Mouse (Mus musculus) bone marrow, adult 2 months (tissue): ENCODE measurements around the gene Gm9833. TPM values are rescaled to one million over a fixed set of nuclear protein-coding genes. Genes with fewer than 3 reads are reported as not detected.

ENCODE experiments used
- H3K27ac ChIP-seq: fragments of 200-500 bp; 2 replicates; pipeline ENCODE4 v1.5.1; 2012; ENCODE audit warnings: low read depth, mild to moderate bottlenecking, control low read depth, inconsistent platforms, low read length; ENCODE audit not compliant: control insufficient read depth, poor library complexity, insufficient read depth
- H3K4me1 ChIP-seq: fragments of 200-500 bp; 2 replicates; pipeline ENCODE4 v1.6.1; 2011; ENCODE audit warnings: low read length; ENCODE audit not compliant: control insufficient read depth, insufficient read depth
- H3K4me3 ChIP-seq: fragments of 200-500 bp; replicated peaks from 2 replicates; pipeline ENCODE3; 2011; ENCODE audit warnings: mild to moderate bottlenecking, low read depth, low read length, control low read depth; ENCODE audit not compliant: control insufficient read depth
- CTCF ChIP-seq: fragments of 200-500 bp; IDR thresholded peaks from 2 replicates; pipeline ENCODE4 v1.5.1; 2011; ENCODE audit warnings: low read length, control low read depth; ENCODE audit not compliant: control insufficient read depth, insufficient read depth
- POLR2A ChIP-seq: fragments of 200-500 bp; IDR thresholded peaks from 2 replicates; pipeline ENCODE4 v1.6.1; 2011; ENCODE audit warnings: low read depth, mild to moderate bottlenecking, control low read depth, low read length, borderline replicate concordance; ENCODE audit not compliant: control insufficient read depth
- WGBS: fragments of 180-500 bp; shearing (Covaris S2); methylation state at CpG from one replicate; pipeline ENCODE4 v1.1.7; 2018; 5-methylcytosine and 5-hydroxymethylcytosine counted together
- polyA plus RNA-seq: library from polyadenylated mRNA; stranded (reverse); fragments of >200 nt; gene quantifications from 2 replicates; pipeline ENCODE4 v1.2.4, GENCODE M21; 2011; ENCODE audit warnings: low replicate concordance; ENCODE audit not compliant: missing spikeins, insufficient read depth, insufficient read length

Gene Gm9833
- polyA plus RNA-seq, 1 experiment: not detected

GRCm38 (mm10) chr3:10112660-10113059 lies 24.8 kb downstream of the Gm9833 start:
- no peak overlapping the region for H3K27ac ChIP-seq
- no peak for TF ChIP-seq POLR2A
- no peak for TF ChIP-seq CTCF
- H3K4me1 ChIP-seq: no peaks in the 10 kb centered on the region; the same call in 1 of the 2 replicates
- H3K4me3 ChIP-seq: no peak overlapping the region
- 84% methylated on average over 2 of the region's 2 CpGs for WGBS

DNA sequence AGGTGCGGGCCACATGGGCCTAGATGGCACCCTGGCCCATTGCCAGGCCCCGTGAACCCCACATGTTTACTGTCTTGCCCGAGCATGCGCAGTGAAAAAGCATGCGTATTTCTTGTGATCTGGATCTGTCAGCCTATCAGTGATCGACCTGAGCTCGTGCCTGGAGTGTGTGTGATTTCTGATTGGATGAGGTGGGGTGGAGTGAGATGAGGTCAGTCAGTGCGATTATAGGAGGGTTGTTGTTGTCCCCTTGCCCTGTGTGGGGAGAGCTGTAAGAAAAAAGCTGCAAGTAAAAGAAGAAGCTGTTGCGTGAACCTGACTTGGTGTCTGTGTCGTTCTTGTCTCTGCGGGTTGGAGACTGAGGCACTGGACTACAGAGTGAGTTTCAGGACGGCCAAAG lies 28.6 kb downstream of the Gm9833 start:
- no peak for TF ChIP-seq CTCF
- no peak for TF ChIP-seq POLR2A
- H3K4me1 ChIP-seq: no peaks in the 10 kb centered on the region; the same call in 1 of the 2 replicates
- WGBS: 89% methylated on average over 12 of the region's 12 CpGs
- H3K4me3 ChIP-seq: no peak overlapping the region
- H3K27ac ChIP-seq: no peak overlapping the region

- WGBS: 81% methylated on average over 9 of the region's 9 CpGs
- Histone ChIP-seq H3K27ac (no peak overlapping the region), H3K4me1 (no peaks in the 10 kb centered on the region), H3K4me3 (no peak overlapping the region)
- TF ChIP-seq POLR2A (no peak), CTCF (no peak)
Measured at GRCm38 (mm10) chr3:10121232-10121631, 33.3 kb downstream of the Gm9833 start.

DNA sequence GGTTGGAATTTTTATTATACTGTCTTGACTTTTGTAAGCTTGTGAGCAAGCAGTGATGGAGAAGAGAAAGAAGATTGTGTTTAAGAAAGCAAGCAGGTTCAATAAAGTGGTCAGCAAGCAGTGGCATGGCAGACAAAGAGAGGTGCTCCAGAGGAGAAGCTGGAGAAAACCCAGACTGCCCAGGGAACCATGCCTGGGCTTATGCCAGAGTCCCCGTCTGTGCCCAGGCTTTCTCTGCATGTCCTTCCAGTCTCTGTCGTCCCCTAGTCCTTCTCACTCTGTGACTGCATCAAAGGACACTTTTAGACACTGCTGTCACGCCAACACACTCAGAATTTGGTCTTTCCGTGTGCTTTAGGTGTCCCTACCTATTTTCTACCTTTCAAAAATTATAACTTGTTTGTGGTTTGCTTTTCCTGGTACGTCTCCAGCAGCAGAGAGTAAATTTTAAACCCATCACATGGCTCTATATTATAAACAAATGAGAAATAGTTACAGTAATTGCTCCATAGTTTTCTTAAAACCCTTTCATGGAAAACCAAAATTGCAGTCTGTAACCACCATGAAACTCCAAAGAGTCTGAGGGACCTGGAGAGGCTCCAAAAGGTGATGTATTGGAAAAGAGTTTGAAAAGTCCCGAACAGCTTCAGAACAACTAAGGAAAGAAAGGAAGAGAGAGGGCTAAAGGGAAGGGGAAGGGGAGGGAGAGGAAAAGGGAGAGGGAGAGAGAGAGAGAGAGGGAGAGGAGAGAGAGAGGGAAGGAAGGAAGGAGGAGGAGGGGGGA lies 34.2 kb downstream of the Gm9833 start:
- WGBS: 65% methylated on average over 6 of the region's 6 CpGs
- no peak overlapping the region for H3K27ac ChIP-seq
- no peaks in the 10 kb centered on the region for H3K4me1 ChIP-seq
- TF ChIP-seq CTCF: no peak
- no peak for TF ChIP-seq POLR2A
- H3K4me3 ChIP-seq: no peak overlapping the region

GRCm38 (mm10) chr3:10123615-10124014 lies 35.7 kb downstream of the Gm9833 start:
- 53% methylated on average over 1 of the region's 1 CpGs for WGBS
- no peak overlapping the region for H3K27ac ChIP-seq
- no peaks in the 10 kb centered on the region for H3K4me1 ChIP-seq
- TF ChIP-seq CTCF: no peak
- H3K4me3 ChIP-seq: no peak overlapping the region

- Histone ChIP-seq H3K4me3 (no peak overlapping the region), H3K27ac (no peak overlapping the region), H3K4me1 (no peaks in the 10 kb centered on the region)
- TF ChIP-seq CTCF (no peak), POLR2A (no peak)
- WGBS: 90% methylated on average over 2 of the region's 2 CpGs
Measured at GRCm38 (mm10) chr3:10124071-10124470, 36.2 kb downstream of the Gm9833 start.

GRCm38 (mm10) chr3:10125301-10125700 lies 37.4 kb downstream of the Gm9833 start:
- WGBS: 72% methylated on average over 4 of the region's 4 CpGs
- H3K27ac ChIP-seq: no peak overlapping the region
- TF ChIP-seq CTCF (no peak), POLR2A (no peak)
- H3K4me1 ChIP-seq: no peaks in the 10 kb centered on the region
- no peak overlapping the region for H3K4me3 ChIP-seq

- 61% methylated on average over 2 of the region's 2 CpGs for WGBS
- TF ChIP-seq CTCF (no peak), POLR2A (no peak)
- Histone ChIP-seq H3K27ac (no peak overlapping the region), H3K4me3 (no peak overlapping the region), H3K4me1 (no peaks in the 10 kb centered on the region)
Measured at GRCm38 (mm10) chr3:10126036-10126435, 38.1 kb downstream of the Gm9833 start.

DNA sequence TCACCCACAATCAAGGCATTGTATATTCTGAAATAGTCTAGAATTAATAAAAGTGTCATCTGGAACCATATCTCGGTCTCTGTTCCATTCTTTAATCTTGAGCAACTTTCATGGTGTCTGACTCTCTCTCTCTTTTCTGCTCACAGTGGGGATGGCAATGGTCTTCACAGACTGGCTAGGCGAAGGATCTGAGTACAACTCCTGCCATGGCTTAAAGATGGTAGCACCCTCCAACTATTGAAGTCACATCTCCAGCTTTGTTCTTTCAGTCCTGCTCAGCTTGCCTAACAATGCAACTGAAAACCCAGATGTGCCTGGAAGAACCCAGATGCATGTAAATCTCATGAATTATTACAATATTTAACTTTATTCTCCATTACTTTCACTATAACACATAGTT lies 38.6 kb downstream of the Gm9833 start:
- no peak overlapping the region for H3K27ac ChIP-seq
- TF ChIP-seq POLR2A: no peak
- no peak for TF ChIP-seq CTCF
- WGBS: 82% methylated on average over 2 of the region's 2 CpGs
- no peaks in the 10 kb centered on the region for H3K4me1 ChIP-seq
- H3K4me3 ChIP-seq: no peak overlapping the region
